Mouse (Mus musculus) olfactory bulb, adult 2 months (tissue): ENCODE results near the gene Barhl2. TPM values are rescaled to one million over a fixed set of nuclear protein-coding genes. Genes with fewer than 3 reads are reported as not detected.

ENCODE experiments used
- H3K27ac ChIP-seq: fragments of 200-500 bp; 2 replicates; pipeline ENCODE4 v1.5.1; 2012; ENCODE audit warnings: low read depth, low read length; ENCODE audit not compliant: insufficient read depth
- H3K4me1 ChIP-seq: fragments of 200-500 bp; 2 replicates; pipeline ENCODE4 v1.6.1; 2012; ENCODE audit warnings: low read length; ENCODE audit not compliant: control insufficient read depth, insufficient read depth
- H3K4me3 ChIP-seq: fragments of 200-500 bp; 2 replicates; pipeline ENCODE4 v1.5.1; 2012; ENCODE audit warnings: mild to moderate bottlenecking, low read depth, low read length, moderate library complexity; ENCODE audit not compliant: insufficient read depth
- CTCF ChIP-seq: fragments of 200-500 bp; IDR thresholded peaks from 2 replicates; pipeline ENCODE4 v1.5.1; 2012; ENCODE audit warnings: low read depth, mild to moderate bottlenecking, low read length, moderate library complexity; ENCODE audit not compliant: insufficient read depth
- POLR2A ChIP-seq: fragments of 200-500 bp; IDR thresholded peaks from 2 replicates; pipeline ENCODE4 v1.6.1; 2012; ENCODE audit warnings: mild to moderate bottlenecking, low read depth, low read length, moderate library complexity; ENCODE audit not compliant: insufficient read depth
- WGBS: fragments of 180-500 bp; shearing (Covaris S2); methylation state at CpG from one replicate; pipeline ENCODE4 v1.1.7; 2018; 5-methylcytosine and 5-hydroxymethylcytosine counted together
- polyA plus RNA-seq: library from polyadenylated mRNA; stranded (reverse); fragments of >200 nt; gene quantifications from 2 replicates; pipeline ENCODE4 v1.2.4, GENCODE M21; 2012; ENCODE audit warnings: low replicate concordance; ENCODE audit not compliant: missing spikeins, insufficient read depth, insufficient read length

Gene Barhl2
- polyA plus RNA-seq, 1 experiment, result not detected

GRCm38 (mm10) chr5:106455106-106455920 is 2.7 kb downstream of the Barhl2 start:
- H3K4me3 ChIP-seq, result no peak overlapping the region
- 9% methylated on average over 17 of the region's 17 CpGs for WGBS
- H3K4me1 ChIP-seq, result no peaks in the 10 kb centered on the region
- TF ChIP-seq CTCF, result no peak
- TF ChIP-seq POLR2A, result no peak
- H3K27ac ChIP-seq, result no peak overlapping the region

GRCm38 (mm10) chr5:106454411-106455105 is 3.4 kb downstream of the Barhl2 start:
- Histone ChIP-seq H3K4me3 (no peak overlapping the region), H3K27ac (no peak overlapping the region), H3K4me1 (no peaks in the 10 kb centered on the region)
- WGBS, result 6% methylated on average over 9 of the region's 9 CpGs
- no peak for TF ChIP-seq CTCF
- no peak for TF ChIP-seq POLR2A

GRCm38 (mm10) chr5:106453886-106454321 is 4.1 kb downstream of the Barhl2 start:
- Histone ChIP-seq H3K4me1 (no peaks in the 10 kb centered on the region), H3K27ac (no peak overlapping the region), H3K4me3 (no peak overlapping the region)
- WGBS, result 3% methylated on average over 13 of the region's 13 CpGs
- TF ChIP-seq CTCF (no peak), POLR2A (no peak)

GRCm38 (mm10) chr5:106453181-106453885 is 4.6 kb downstream of the Barhl2 start:
- TF ChIP-seq POLR2A (no peak), CTCF (no peak)
- no peak overlapping the region for H3K27ac ChIP-seq
- WGBS, result 2% methylated on average over 43 of the region's 45 CpGs
- H3K4me3 ChIP-seq, result no peak overlapping the region
- H3K4me1 ChIP-seq, result 0 out of 2 replicates have a peak, but pooled peaks cover 1% of the 10 kb centered on the region

GRCm38 (mm10) chr5:106452686-106453085 is 5.3 kb downstream of the Barhl2 start:
- Histone ChIP-seq H3K4me3 (no peak overlapping the region), H3K27ac (no peak overlapping the region), H3K4me1 (peaks cover 4% of the 10 kb centered on the region; the same call in 1 of the 2 replicates)
- WGBS, result 6% methylated on average over 4 of the region's 4 CpGs
- no peak for TF ChIP-seq POLR2A
- no peak for TF ChIP-seq CTCF

- Histone ChIP-seq H3K4me3 (no peak overlapping the region), H3K27ac (no peak overlapping the region), H3K4me1 (peaks cover 4% of the 10 kb centered on the region; the same call in 1 of the 2 replicates)
- TF ChIP-seq CTCF, result no peak
- no peak for TF ChIP-seq POLR2A
- WGBS, result 5% methylated on average over 32 of the region's 32 CpGs
These were observed 6.1 kb downstream of the Barhl2 start for GRCm38 (mm10) chr5:106451681-106452440.

- Histone ChIP-seq H3K4me3 (no peak overlapping the region), H3K4me1 (peaks cover 4% of the 10 kb centered on the region; the same call in 1 of the 2 replicates), H3K27ac (no peak overlapping the region)
- WGBS, result 24% methylated on average over 5 of the region's 5 CpGs
- TF ChIP-seq CTCF (no peak), POLR2A (no peak)
These were observed 7.4 kb downstream of the Barhl2 start for GRCm38 (mm10) chr5:106450426-106451160.
